Mouse (Mus musculus): ENCODE data around the gene Rnh1. TPM values are rescaled to one million over a fixed set of nuclear protein-coding genes. Genes with fewer than 3 reads are reported as not detected.

Rnh1 gene
- polyA plus RNA-seq, 1 experiment from 2014 or later: 93.2 TPM

DNA sequence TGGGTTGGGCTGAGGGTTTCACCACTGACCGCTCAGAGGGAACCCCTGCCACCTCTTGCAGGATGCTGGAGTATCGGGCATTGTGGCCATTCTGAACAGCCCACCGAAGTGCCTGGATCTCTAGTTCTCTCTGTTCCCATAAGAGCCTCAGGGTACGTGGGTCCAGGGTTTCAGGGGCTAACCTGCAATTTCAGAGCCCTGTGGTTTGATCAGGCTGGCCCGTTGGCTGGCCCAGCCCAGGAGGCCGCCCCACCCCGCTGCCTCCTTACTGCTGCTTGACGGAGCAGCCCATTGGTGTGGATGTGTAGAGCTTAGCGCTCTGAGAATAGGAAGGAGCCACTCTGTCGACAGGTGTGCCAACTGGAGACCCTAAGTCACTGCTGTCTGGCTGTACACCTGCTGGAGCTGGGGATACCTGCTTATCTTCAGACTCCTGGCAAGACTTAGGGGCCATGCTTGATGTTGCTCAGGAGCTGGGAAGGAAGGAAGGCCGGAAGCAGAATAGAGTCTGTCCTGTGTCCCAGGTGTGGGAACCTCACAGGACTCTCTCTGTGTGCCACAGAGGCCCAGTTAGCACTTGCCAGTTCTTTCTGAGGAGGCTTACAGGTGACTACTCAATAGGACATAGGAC is 41.1 kb upstream of the Rnh1 start, which contains the start of gene Lmntd2:
Lmntd2 (minus strand) TSS at position 476 of the 631 bp plus-strand sequence.
- Histone ChIP-seq H3K27ac (no peak within 1 kb of the TSS), H3K79me2 (ENCODE audit: inconsistent target) (no peaks in the 10 kb centered on the region), H3K36me3 (ENCODE audit: inconsistent target) (no peaks in the 10 kb centered on the region), H3K4me3 (ENCODE audit: inconsistent target) (no peak within 1 kb of the TSS; the same call in 1 of the 2 replicates)
- 94% methylated on average over 11 of the region's 11 CpGs for WGBS (ENCODE audit: missing documents)

DNA sequence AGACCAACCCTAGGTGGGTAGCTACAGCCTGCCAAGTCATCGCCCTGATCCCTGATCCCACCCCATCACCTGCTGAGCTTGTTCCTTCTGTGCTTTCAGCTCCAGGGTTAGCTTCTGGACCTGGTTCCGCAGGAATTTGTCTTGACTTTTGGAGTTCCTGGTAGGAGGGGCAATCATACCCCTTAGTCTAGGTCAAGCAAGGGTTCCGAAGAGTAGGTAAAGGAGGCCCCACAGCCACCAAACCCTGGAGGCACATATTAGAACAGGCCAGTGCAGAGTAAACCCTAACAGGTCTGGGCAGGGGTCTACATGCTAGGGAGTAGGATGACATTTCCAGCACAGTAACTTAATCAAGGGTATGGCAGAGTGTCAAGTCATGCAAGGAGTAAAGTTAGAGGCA is 40.5 kb upstream of the Rnh1 start:
- Histone ChIP-seq H3K36me3 (ENCODE audit: inconsistent target) (no peaks in the 10 kb centered on the region), H3K27ac (no peak overlapping the region), H3K79me2 (ENCODE audit: inconsistent target) (no peaks in the 10 kb centered on the region), H3K4me3 (ENCODE audit: inconsistent target) (no peak overlapping the region)
- 92% methylated on average over 3 of the region's 3 CpGs for WGBS (ENCODE audit: missing documents)

DNA sequence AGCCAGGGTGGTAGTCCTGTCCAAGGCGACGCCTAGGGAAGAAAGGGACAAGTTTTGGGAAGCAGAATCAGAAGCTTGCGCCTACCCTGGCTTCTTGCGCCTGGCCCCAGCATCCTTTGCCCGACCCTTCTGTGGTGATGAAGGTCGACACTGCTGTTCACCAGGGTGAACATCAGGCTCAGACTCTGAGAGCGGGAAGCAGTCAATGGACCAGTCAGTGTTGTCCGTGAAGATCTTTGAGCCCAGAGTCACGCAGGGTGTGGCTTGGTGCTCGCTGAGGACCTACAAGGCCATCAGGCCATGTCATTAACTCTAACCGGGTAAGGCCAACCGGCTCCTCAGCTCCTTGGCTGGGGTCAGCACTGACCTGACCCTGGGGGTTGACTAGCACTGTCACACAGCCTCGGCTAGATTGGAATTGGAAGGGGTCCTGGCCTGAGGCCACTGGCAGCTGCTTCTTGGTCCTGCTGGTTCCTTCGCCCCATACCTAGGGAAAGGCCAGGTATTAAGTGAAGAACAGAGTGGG is 38.0 kb upstream of the Rnh1 start:
- Histone ChIP-seq H3K36me3 (ENCODE audit: inconsistent target) (no peaks in the 10 kb centered on the region), H3K79me2 (ENCODE audit: inconsistent target) (no peaks in the 10 kb centered on the region), H3K27ac (no peak overlapping the region), H3K4me3 (ENCODE audit: inconsistent target) (no peak overlapping the region)
- WGBS (ENCODE audit: missing documents): 93% methylated on average over 14 of the region's 14 CpGs

DNA sequence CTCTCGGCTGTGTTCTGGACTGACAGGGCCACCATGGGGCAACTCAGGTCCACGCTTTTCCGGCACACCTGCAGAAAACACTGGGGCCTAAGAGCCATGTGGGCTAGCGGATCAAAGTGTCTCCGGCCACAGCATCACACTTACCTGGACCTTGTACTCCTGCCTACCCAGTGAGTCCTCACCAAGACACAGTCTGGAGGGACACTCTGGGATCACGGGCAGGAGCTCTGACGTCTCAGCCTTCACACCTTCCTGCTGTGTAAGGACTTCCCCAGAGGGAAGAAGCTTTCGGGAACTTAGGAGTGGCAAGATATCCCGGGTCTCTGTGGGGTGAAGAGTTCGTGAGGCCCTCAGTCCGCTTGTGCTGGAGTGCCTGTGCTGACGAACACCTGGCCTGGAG is 37.5 kb upstream of the Rnh1 start:
- H3K4me3 ChIP-seq (ENCODE audit: inconsistent target): no peak overlapping the region
- 88% methylated on average over 12 of the region's 12 CpGs for WGBS (ENCODE audit: missing documents)

DNA sequence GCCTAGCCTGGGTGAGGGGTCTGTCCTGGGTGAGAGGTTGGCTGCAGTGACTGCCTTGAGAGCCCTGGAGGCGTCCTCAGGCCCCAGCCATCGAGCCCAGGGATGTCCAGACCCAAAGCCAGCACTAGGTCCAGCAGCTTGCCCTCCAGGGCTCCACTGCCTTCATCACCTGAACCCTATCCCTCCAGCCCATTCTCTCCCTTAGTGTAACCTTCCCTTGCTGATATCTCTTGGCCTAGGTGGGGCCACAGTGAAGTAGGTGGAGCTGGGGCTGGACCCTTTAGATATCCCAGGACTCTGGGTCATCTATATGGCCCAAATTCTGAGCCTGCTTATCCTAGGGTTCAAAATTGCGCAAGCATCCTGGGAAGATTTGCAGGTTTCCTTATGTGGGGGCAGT is 36.9 kb upstream of the Rnh1 start:
- Histone ChIP-seq H3K79me2 (ENCODE audit: inconsistent target) (no peaks in the 10 kb centered on the region), H3K36me3 (ENCODE audit: inconsistent target) (no peaks in the 10 kb centered on the region), H3K27ac (no peak overlapping the region), H3K4me3 (ENCODE audit: inconsistent target) (no peak overlapping the region)
- 92% methylated on average over 3 of the region's 3 CpGs for WGBS (ENCODE audit: missing documents)

More for the DNA sequence above, 37.5 kb upstream of the Rnh1 start:
- Histone ChIP-seq H3K36me3 (ENCODE audit: inconsistent target) (no peaks in the 10 kb centered on the region), H3K79me2 (ENCODE audit: inconsistent target) (no peaks in the 10 kb centered on the region), H3K27ac (no peak overlapping the region)

DNA sequence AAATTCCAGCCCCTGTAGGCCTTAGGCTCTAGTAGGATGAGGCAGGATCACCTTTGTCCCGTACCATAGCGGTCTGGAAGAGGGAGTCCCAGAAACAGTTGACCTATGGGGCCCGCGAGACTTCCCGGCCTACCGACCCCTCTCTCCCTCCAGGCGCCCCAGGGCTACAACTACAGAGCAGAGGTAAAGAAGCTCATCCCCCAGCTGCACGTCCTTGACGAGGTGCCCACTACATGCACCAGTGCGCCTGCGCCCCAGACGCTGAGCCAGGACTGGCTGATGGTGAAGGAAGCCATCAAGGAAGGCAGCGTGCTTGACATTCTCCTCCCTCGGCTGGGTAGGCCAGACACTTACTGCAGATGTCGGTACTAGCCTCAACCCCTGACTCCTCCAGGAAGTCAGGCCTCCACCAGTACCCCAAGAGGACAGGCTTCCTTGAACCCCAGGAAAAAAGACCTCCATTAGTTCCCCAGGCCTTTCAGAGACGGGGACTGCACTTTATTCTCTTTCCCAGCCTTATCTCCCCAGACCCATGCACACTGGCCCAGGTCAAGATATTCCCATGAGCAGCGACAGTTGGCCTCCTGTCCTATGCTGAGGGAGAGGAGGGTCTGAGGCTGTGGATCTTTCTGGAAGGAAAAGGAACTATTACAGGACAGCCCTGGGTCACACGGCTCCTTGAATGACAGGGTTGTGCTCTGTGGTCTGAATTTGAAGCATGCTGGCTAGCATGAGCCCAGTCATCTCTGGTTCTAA is 33.7 kb upstream of the Rnh1 start:
- 94% methylated on average over 17 of the region's 18 CpGs for WGBS (ENCODE audit: missing documents)
- no peaks in the 10 kb centered on the region for H3K79me2 ChIP-seq (ENCODE audit: inconsistent target)
- H3K27ac ChIP-seq: no peak overlapping the region
- no peaks in the 10 kb centered on the region for H3K36me3 ChIP-seq (ENCODE audit: inconsistent target)
- no peak overlapping the region for H3K4me3 ChIP-seq (ENCODE audit: inconsistent target)

DNA sequence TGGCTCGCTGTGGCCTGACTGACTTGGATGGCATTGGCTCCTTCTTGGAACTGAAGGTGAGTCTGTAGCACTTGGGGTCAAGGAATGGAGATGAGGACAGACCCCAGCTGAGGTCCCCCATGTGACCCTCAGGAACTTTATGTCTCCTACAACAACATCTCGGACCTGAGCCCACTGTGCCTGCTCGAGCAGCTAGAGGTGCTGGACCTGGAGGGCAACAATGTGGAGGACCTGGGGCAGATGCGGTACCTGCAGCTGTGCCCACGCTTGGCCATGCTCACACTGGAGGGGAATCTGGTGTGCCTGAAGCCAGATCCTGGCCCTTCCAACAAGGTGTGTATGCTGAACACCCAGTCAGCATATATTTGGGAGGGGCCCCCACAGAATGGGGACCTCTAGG is 32.8 kb upstream of the Rnh1 start:
- no peak overlapping the region for H3K4me3 ChIP-seq (ENCODE audit: inconsistent target)
- no peak overlapping the region for H3K27ac ChIP-seq
- 98% methylated on average over 5 of the region's 5 CpGs for WGBS (ENCODE audit: missing documents)
- no peaks in the 10 kb centered on the region for H3K79me2 ChIP-seq (ENCODE audit: inconsistent target)
- no peaks in the 10 kb centered on the region for H3K36me3 ChIP-seq (ENCODE audit: inconsistent target)

DNA sequence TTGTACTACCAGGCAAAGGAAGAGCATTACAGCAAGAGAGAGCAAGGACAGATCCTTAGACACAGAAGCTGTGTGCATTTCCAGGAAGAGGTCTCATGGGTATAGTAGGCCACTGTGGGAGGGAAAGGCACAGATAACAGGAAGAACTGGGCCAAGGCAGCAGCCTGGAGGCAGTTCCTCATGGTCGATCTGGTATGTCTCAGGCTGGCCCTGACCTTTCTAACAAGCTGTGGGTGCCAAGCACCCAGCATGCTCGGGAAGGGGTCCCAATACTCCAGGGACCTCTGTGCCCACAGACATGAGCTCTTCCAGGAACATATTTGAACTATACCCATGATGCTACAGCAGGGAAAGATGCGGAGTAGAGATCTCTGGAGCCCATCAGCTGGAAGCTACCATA is 31.9 kb upstream of the Rnh1 start:
- no peak overlapping the region for H3K4me3 ChIP-seq (ENCODE audit: inconsistent target)
- no peaks in the 10 kb centered on the region for H3K36me3 ChIP-seq (ENCODE audit: inconsistent target)
- 72% methylated on average over 3 of the region's 3 CpGs for WGBS (ENCODE audit: missing documents)
- no peaks in the 10 kb centered on the region for H3K79me2 ChIP-seq (ENCODE audit: inconsistent target)
- H3K27ac ChIP-seq: no peak overlapping the region

DNA sequence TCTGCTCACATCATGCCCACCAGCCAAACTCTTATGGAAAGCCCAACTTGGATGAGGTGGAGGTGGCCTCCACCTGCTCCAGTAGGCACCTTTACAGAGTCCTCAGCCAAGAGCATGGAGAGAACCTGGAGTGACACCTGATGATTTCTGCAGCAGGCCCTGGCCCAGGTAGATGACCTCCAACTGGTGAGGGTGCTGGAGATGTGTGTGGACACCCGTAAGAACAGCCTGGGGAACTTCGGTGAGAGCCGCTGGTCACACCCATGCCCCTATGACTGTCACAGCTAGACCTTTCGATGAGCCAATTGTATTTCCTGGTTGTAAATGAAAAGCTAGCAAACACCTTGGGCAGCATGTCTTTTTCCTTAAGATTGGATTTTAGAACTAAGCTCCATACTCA is 25.5 kb upstream of the Rnh1 start:
- Histone ChIP-seq H3K4me3 (ENCODE audit: inconsistent target) (no peak overlapping the region), H3K79me2 (ENCODE audit: inconsistent target) (peaks cover 3% of the 10 kb centered on the region; the same call in 1 of the 2 replicates), H3K27ac (no peak overlapping the region), H3K36me3 (ENCODE audit: inconsistent target) (no peaks in the 10 kb centered on the region)
- WGBS (ENCODE audit: missing documents): 96% methylated on average over 4 of the region's 4 CpGs

DNA sequence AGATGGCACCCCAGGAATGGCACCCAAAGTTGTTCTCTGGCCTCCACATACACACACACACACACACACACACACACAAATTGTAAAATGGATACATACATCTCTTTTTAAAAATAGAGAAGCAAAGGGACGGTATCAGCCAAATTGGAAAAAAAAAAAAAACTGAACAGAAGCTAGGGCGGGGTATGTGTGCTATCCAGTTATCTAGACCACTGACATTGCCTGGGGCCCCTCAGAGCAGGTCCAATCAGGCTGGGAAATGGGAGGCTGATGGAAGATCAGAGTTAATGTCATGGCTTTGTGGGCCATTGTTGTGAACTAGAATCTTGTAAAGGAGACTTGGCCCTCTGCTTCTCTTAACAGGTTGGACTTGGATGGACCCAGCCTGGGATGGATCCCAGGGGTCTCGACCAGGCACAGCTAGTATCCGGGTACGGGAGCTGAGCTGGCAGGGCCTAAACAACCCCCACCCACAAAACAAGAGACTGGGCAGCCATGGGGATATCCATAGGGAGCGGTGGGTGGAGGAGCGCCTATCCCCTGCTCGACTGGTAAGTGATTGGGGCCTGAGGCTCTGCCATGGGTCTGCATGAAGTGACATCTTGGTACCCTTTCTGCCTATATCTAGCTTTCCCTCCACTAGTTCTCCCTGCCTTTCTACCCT is 24.1 kb upstream of the Rnh1 start:
- Histone ChIP-seq H3K4me3 (ENCODE audit: inconsistent target) (no peak overlapping the region), H3K27ac (no peak overlapping the region), H3K36me3 (ENCODE audit: inconsistent target) (no peaks in the 10 kb centered on the region), H3K79me2 (ENCODE audit: inconsistent target) (peaks cover 14% of the 10 kb centered on the region)
- 95% methylated on average over 8 of the region's 8 CpGs for WGBS (ENCODE audit: missing documents)

DNA sequence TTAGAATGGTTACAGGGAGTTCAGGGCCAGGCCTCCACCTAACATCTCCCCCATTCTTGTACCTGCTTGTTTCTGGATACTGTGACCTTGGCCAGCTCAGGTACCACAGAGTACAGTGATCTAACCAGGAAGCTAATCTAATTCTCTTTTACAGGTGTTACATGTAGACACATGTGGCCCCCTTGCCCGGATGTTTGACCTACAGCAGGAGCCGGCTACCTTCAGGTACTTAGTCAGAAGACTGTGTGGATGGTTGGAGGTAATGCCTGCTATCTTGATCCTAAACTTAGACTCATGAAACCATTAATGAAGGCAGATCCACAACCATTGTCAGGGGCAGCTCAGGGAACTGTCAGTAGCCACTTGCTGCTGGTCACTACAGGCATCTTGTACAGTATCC is 23.1 kb upstream of the Rnh1 start:
- Histone ChIP-seq H3K36me3 (ENCODE audit: inconsistent target) (peaks cover 9% of the 10 kb centered on the region), H3K27ac (no peak overlapping the region), H3K79me2 (ENCODE audit: inconsistent target) (peaks cover 14% of the 10 kb centered on the region), H3K4me3 (ENCODE audit: inconsistent target) (no peak overlapping the region)
- WGBS (ENCODE audit: missing documents): 100% methylated on average over 2 of the region's 2 CpGs

DNA sequence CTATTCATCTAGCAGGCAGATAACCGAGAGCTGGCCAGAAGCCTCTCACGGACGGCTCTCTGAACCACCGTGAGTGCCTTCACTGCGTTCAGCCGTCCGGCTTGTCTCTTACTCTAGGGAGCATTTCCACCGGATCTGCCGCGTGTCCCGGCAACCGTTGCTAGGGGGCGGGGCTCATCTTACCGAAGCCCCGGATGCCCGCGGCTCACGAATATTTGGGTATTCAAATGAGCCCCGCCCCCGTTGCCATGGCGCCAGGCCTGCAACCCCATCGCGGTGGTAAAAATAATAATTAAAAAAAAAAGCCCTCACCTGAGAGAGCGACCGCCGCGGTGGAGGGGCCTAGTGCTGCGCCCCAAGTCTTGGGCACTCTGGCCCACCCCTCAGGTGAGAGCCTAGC is 22.2 kb upstream of the Rnh1 start:
- Histone ChIP-seq H3K4me3 (ENCODE audit: inconsistent target) (peak overlapping the region; percentile 78), H3K79me2 (ENCODE audit: inconsistent target) (peaks cover 14% of the 10 kb centered on the region), H3K27ac (peak overlapping the region; percentile 45; the same call in 1 of the 2 replicates), H3K36me3 (ENCODE audit: inconsistent target) (peaks cover 18% of the 10 kb centered on the region)
- WGBS (ENCODE audit: missing documents): 5% methylated on average over 25 of the region's 28 CpGs

DNA sequence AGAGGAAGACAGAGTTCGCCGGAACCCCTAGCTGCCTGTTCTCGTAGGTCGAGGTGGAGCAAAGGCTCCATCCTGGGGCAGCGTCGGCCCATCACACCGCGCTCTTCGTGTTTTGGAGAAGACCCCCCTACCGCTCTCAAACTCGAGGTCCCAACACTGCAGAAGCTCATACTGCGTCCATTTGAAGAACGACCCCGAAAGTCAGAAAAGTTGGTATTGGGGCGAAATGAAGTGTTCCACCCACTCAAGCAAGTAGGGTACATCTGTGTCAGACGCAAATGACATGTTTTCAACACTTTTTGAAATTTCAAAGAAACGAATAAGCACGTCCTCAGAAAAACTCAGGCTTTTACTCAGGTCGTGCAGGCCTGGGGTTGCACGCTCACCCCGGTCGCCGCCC is 21.8 kb upstream of the Rnh1 start:
- under 1% methylated on average over 23 of the region's 23 CpGs for WGBS (ENCODE audit: missing documents)
- Histone ChIP-seq H3K79me2 (ENCODE audit: inconsistent target) (peaks cover 14% of the 10 kb centered on the region), H3K27ac (peak overlapping the region; percentile 45), H3K36me3 (ENCODE audit: inconsistent target) (peaks cover 18% of the 10 kb centered on the region), H3K4me3 (ENCODE audit: inconsistent target) (peak overlapping the region; percentile 78)

DNA sequence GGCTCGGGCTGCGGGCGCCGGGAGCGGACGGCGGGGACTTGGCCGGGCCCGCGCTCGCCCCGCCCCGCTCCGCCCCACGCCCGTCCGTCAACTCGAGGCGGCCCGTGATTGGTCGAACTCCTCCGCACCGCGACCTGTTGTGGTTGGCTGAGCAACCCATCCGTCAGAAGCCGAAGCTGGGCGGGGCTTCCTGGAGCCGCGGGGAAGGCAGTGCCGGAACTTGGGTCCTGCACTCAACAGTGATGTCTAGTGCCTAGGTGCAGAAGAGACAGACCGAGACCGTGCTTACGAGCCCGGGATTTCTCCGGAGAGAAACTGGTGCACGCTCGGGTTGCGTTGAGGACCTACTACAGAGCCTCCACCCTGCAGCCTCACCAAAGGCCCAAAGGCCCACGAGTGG is 21.3 kb upstream of the Rnh1 start, which contains the start of the genes Hras and Lrrc56:
Hras (minus strand) TSS at position 58 of the 400 bp plus-strand sequence.
Lrrc56 (plus strand) TSS at position 210 of the 400 bp plus-strand sequence.
- WGBS (ENCODE audit: missing documents): 0% methylated on average over 39 of the region's 39 CpGs
- Histone ChIP-seq H3K36me3 (ENCODE audit: inconsistent target) (peaks cover 18% of the 10 kb centered on the region), H3K4me3 (ENCODE audit: inconsistent target) (peak within 1 kb of the TSS; percentile 78), H3K79me2 (ENCODE audit: inconsistent target) (peaks cover 14% of the 10 kb centered on the region), H3K27ac (peak within 1 kb of the TSS; percentile 45)
